Mouse (Mus musculus) midbrain, postnatal 0 days (tissue): ENCODE data around the gene Pard3b. TPM values are rescaled to one million over a fixed set of nuclear protein-coding genes. Genes with fewer than 3 reads are reported as not detected.

Source experiments
- ATAC-seq: fragments of 200-750 bp; cut with Nextera tagmentation; 2 replicates; pipeline ENCODE4 v1.8.0; 2017; ENCODE audit warnings: moderate number of reproducible peaks, mild to moderate bottlenecking, moderate TSS enrichment, moderate library complexity; ENCODE audit not compliant: low FRiP score
- DNase-seq: peaks from one replicate; pipeline ENCODE4 v3.0.0-alpha.2; 2015; ENCODE audit warnings: low spot score
- H3K27ac ChIP-seq: fragments of 300-500 bp; sonication (generic); 2 replicates; pipeline ENCODE4 v1.5.1; 2014; ENCODE audit warnings: low read depth, mild to moderate bottlenecking, low read length, mixed read lengths
- H3K27me3 ChIP-seq: fragments of 300-500 bp; sonication (generic); 2 replicates; pipeline ENCODE4 v1.6.1; 2014; ENCODE audit warnings: low read length, control low read depth, mixed read lengths; ENCODE audit not compliant: insufficient read depth
- H3K36me3 ChIP-seq: fragments of 300-500 bp; sonication (generic); 2 replicates; pipeline ENCODE4 v1.6.1; 2014; ENCODE audit warnings: low read length, control low read depth, mixed read lengths; ENCODE audit not compliant: insufficient read depth
- H3K4me1 ChIP-seq: fragments of 300-500 bp; sonication (generic); 2 replicates; pipeline ENCODE4 v1.6.1; 2014; ENCODE audit warnings: mild to moderate bottlenecking, control low read depth, antibody characterized with exemption, low read length, mixed read lengths; ENCODE audit not compliant: insufficient read depth
- H3K4me2 ChIP-seq: fragments of 300-500 bp; sonication (generic); 2 replicates; pipeline ENCODE4 v1.6.1; 2014; ENCODE audit warnings: low read depth, mild to moderate bottlenecking, low read length, mixed read lengths; ENCODE audit not compliant: poor library complexity, severe bottlenecking
- H3K4me3 ChIP-seq: fragments of 300-500 bp; sonication (generic); 2 replicates; pipeline ENCODE4 v1.5.1; 2014; ENCODE audit warnings: low read depth, mild to moderate bottlenecking, low read length, moderate library complexity
- H3K9ac ChIP-seq: fragments of 300-500 bp; sonication (generic); replicated peaks from 2 replicates; pipeline ENCODE4 v1.6.1; 2014; ENCODE audit warnings: mild to moderate bottlenecking, low read length, moderate library complexity, mixed read lengths; ENCODE audit not compliant: poor library complexity, severe bottlenecking
- H3K9me3 ChIP-seq: fragments of 300-500 bp; sonication (generic); 2 replicates; pipeline ENCODE4 v1.6.1; 2016; ENCODE audit warnings: low read length, control low read depth
- CTCF ChIP-seq: IDR thresholded peaks from 2 replicates; pipeline ENCODE4 v1.5.1; 2016; ENCODE audit warnings: antibody characterized with exemption, mild to moderate bottlenecking
- WGBS: fragments of 180-500 bp; shearing (Covaris S2); extraction: QIAGEN DNeasy Blood & Tissue Kit; methylation state at CpG from one replicate; pipeline ENCODE4 v1.1.7; 2014; 5-methylcytosine and 5-hydroxymethylcytosine counted together
- polyA plus RNA-seq: library from polyadenylated mRNA; unstranded; fragments of >200 nt; fragmentation: Nextera tagmentation; extraction: Ambion mirVana; gene quantifications from 2 replicates; pipeline ENCODE4 v1.2.1, GENCODE M21; 2015
- total RNA-seq: library from RNA; depleted of rRNA; stranded (reverse); fragments of >200 nt; gene quantifications from 2 replicates; pipeline ENCODE4 v1.2.3, GENCODE M21; 2014

The Pard3b gene
- total and polyA plus RNA-seq, 2 experiments from 2014 or later: 5.3 to 7.0 TPM

DNA sequence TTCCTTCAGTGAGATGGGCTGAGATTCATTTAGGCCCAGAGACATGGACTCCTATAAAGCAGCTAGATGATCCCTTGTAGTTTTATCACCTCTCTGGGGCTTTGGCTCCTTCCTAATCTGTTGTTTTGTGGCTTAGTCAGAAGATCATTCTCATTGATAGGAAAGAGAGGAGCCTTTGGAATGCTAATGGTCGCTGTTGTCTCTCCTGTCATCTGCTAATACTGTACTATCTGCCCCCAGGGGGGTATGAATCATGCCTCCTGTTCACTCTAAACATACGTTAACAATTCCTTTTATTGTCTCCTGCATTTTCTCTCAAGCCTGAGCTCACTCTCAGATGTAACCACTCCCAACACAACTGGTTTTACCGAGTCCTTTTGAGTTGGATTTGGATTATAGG lies 759.6 kb downstream of the Pard3b start:
- DNase-seq: no peak
- Histone ChIP-seq H3K4me3 (no peak overlapping the region), H3K4me2 (no peak overlapping the region), H3K27me3 (no peaks in the 10 kb centered on the region), H3K27ac (no peak overlapping the region), H3K9ac (no peak overlapping the region), H3K36me3 (no peaks in the 10 kb centered on the region), H3K9me3 (no peaks in the 10 kb centered on the region), H3K4me1 (no peaks in the 10 kb centered on the region)
- TF ChIP-seq CTCF: no peak
- no peak for ATAC-seq
- WGBS: 16% methylated on average over 3 of the region's 3 CpGs

DNA sequence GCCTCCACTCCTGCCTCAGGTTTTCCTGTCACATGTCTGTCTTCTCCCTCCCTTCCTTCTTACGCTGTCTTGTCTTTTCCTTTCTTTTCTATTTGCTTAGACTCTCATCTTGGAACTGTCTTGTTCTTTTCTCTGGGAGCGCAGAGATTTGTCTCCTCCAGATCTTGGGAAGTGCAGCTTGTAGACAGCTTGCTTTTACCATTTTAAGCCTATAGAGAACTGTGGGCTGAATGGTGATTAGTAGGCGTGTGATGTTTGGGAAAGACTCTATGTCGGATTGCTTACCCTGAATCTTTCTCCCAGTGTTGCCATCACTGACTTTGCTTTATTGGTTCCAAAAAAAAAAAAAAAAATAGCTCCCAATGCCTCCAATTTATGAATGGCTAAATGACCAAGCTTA lies 760.1 kb downstream of the Pard3b start:
- Histone ChIP-seq H3K4me3 (no peak overlapping the region), H3K27ac (no peak overlapping the region), H3K4me1 (no peaks in the 10 kb centered on the region), H3K9ac (no peak overlapping the region), H3K27me3 (no peaks in the 10 kb centered on the region), H3K4me2 (no peak overlapping the region), H3K36me3 (no peaks in the 10 kb centered on the region), H3K9me3 (no peaks in the 10 kb centered on the region)
- ATAC-seq (no peak), DNase-seq (no peak)
- no peak for TF ChIP-seq CTCF
- WGBS: 81% methylated on average over 4 of the region's 4 CpGs

DNA sequence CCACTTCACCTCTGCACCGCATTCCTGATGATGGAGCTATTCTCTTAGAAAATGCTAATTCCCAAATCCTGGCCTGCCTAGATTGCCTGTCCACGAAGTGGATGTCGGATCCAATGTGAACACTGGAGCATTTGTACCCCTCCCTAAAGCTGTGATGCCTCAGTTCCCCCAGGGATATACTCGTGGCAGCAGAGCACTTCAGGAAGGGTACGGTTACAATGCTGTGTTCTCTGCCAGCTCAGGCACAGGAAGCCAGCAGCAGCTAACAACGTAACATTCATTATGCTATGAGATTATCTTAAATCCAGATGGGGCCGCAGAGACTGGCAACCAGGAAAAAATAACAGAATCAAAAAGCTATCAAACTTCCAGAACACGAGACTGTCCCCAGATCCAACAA lies 766.4 kb downstream of the Pard3b start:
- 47% methylated on average over 8 of the region's 8 CpGs for WGBS
- Histone ChIP-seq H3K4me1 (no peaks in the 10 kb centered on the region), H3K4me3 (no peak overlapping the region), H3K9me3 (no peaks in the 10 kb centered on the region), H3K36me3 (no peaks in the 10 kb centered on the region), H3K9ac (no peak overlapping the region), H3K4me2 (no peak overlapping the region), H3K27ac (no peak overlapping the region), H3K27me3 (no peaks in the 10 kb centered on the region)
- DNase-seq: no peak
- TF ChIP-seq CTCF: no peak
- ATAC-seq: no peak

DNA sequence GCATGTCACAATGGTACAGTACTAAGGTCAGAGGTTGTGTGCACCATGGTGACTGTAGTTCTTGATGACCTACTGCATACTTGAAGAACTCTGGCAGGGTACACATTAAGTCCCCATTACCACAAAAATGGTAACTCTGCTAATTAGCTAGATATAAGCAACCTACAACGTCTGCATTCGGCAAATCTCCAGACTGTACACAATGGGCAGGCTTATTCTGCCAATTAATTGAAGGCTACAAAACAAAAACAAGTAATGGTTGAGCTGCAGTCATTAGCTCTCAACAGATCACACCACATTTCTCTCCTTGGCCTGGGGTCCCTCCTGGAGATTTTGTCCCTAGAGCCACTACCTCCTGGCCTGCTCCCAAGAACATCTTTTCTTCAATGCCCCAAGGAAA lies 772.7 kb downstream of the Pard3b start:
- TF ChIP-seq CTCF: no peak
- WGBS: 70% methylated on average over 2 of the region's 2 CpGs
- DNase-seq (no peak), ATAC-seq (no peak)
- Histone ChIP-seq H3K27me3 (no peaks in the 10 kb centered on the region), H3K4me3 (no peak overlapping the region), H3K9ac (no peak overlapping the region), H3K4me2 (no peak overlapping the region), H3K4me1 (no peaks in the 10 kb centered on the region), H3K9me3 (no peaks in the 10 kb centered on the region), H3K27ac (no peak overlapping the region), H3K36me3 (no peaks in the 10 kb centered on the region)

DNA sequence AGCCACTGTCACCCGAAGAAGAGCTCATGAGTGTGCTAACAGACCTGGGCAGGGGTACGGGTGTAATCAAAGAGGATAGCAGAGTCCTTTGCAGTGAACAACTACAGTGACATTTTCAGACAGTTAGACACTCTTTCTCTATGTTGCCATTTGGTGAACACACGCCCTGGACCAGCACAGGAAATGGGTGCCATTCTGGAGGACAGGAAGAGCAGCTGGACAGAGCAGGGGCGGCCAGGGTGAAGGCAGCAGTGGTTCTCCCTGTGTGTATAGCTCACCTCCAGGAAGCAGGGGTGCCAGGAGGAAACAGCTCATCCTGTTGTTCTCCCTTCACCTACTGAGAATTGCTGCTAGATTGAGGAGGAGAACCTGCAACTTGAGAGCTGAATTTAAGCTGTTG lies 773.4 kb downstream of the Pard3b start:
- DNase-seq (no peak), ATAC-seq (no peak)
- Histone ChIP-seq H3K36me3 (no peaks in the 10 kb centered on the region), H3K4me3 (no peak overlapping the region), H3K27ac (no peak overlapping the region), H3K4me1 (no peaks in the 10 kb centered on the region), H3K4me2 (no peak overlapping the region), H3K9me3 (no peaks in the 10 kb centered on the region), H3K9ac (no peak overlapping the region), H3K27me3 (no peaks in the 10 kb centered on the region)
- TF ChIP-seq CTCF: no peak
- WGBS: 90% methylated on average over 4 of the region's 4 CpGs

DNA sequence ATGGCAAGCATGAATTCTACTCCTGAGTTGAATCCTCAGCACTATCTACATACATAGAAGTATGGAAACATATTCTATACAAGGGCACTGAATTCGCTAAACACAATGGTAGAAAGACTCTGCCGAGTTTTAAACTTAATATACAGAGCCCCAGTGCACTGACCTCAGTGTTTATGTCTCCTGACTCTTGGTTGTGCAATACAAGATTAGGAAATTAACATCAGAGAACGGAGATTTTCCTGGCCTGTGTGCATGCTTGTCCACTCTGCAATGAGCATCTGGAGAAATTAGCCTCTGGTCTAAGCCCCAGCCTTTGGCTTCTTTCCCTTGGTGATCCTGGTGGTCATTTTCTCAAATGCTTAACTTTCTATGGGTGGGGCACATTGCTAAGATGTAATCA lies 774.4 kb downstream of the Pard3b start:
- H3K27ac ChIP-seq: no peak overlapping the region
- H3K9ac ChIP-seq: no peak overlapping the region
- no peaks in the 10 kb centered on the region for H3K4me1 ChIP-seq
- H3K4me3 ChIP-seq: no peak overlapping the region
- ATAC-seq (no peak), DNase-seq (no peak)
- 89% methylated on average over 3 of the region's 3 CpGs for WGBS
- no peaks in the 10 kb centered on the region for H3K27me3 ChIP-seq
- TF ChIP-seq CTCF: no peak
- H3K4me2 ChIP-seq: no peak overlapping the region
- H3K36me3 ChIP-seq: no peaks in the 10 kb centered on the region
- H3K9me3 ChIP-seq: no peaks in the 10 kb centered on the region
